Mouse (Mus musculus) ES-Bruce4 (cell line): ENCODE measurements around the gene Laptm5. TPM values are rescaled to one million over a fixed set of nuclear protein-coding genes. Genes with fewer than 3 reads are reported as not detected.

Experiments
- H3K27ac ChIP-seq: 2 replicates; pipeline ENCODE4 v1.5.1; 2012; ENCODE audit warnings: low read length, inconsistent platforms; ENCODE audit not compliant: insufficient read depth
- H3K27me3 ChIP-seq: 2 replicates; pipeline ENCODE4 v1.6.1; 2012; ENCODE audit warnings: mild to moderate bottlenecking, low read length, inconsistent platforms; ENCODE audit not compliant: control insufficient read depth, poor library complexity, insufficient read depth, severe bottlenecking
- H3K36me3 ChIP-seq: 2 replicates; pipeline ENCODE4 v1.6.1; 2012; ENCODE audit warnings: inconsistent platforms, mild to moderate bottlenecking, low read length, moderate library complexity; ENCODE audit not compliant: control insufficient read depth, poor library complexity, insufficient read depth, severe bottlenecking
- H3K4me1 ChIP-seq: one replicate; pipeline ENCODE4 v1.8.1; 2011; ENCODE audit warnings: low read length; ENCODE audit not compliant: control insufficient read depth, insufficient read depth
- H3K4me3 ChIP-seq: 2 replicates; pipeline ENCODE4 v1.5.1; 2011; ENCODE audit warnings: low read depth, mild to moderate bottlenecking, low read length
- H3K9ac ChIP-seq: 2 replicates; pipeline ENCODE4 v1.6.1; 2012; ENCODE audit warnings: low read depth, mild to moderate bottlenecking, inconsistent platforms; ENCODE audit not compliant: poor library complexity, severe bottlenecking
- H3K9me3 ChIP-seq: replicated peaks from 2 replicates; pipeline ENCODE4 v1.6.1; 2012; ENCODE audit warnings: mild to moderate bottlenecking, low read length, inconsistent platforms; ENCODE audit not compliant: control insufficient read depth, poor library complexity, insufficient read depth, severe bottlenecking
- CTCF ChIP-seq: IDR thresholded peaks from one replicate; pipeline ENCODE4 v1.8.1; 2011; ENCODE audit warnings: low read depth, low read length
- EP300 ChIP-seq: IDR thresholded peaks from 2 replicates; pipeline ENCODE4 v1.6.1; 2011; ENCODE audit warnings: low read depth, low read length; ENCODE audit not compliant: insufficient read depth
- POLR2A ChIP-seq: IDR thresholded peaks from one replicate; pipeline ENCODE4 v1.8.1; 2011; ENCODE audit warnings: low read length; ENCODE audit not compliant: insufficient read depth
- polyA plus RNA-seq: library from polyadenylated mRNA; stranded (reverse); fragments of >200 nt; gene quantifications from 2 replicates; pipeline ENCODE4 v1.2.4, GENCODE M21; 2011; ENCODE audit warnings: low read depth; ENCODE audit not compliant: missing spikeins, insufficient read depth, insufficient read length

Laptm5 gene
- polyA plus RNA-seq, 1 experiment, result 30.2 TPM

GRCm38 (mm10) chr4:130909167-130909874, 3.6 kb upstream of the Laptm5 start:
- Histone ChIP-seq H3K9ac (no peak overlapping the region), H3K4me1 (no peaks in the 10 kb centered on the region), H3K36me3 (no peaks in the 10 kb centered on the region), H3K4me3 (no peak overlapping the region), H3K9me3 (no peaks in the 10 kb centered on the region), H3K27ac (no peak overlapping the region), H3K27me3 (no peaks in the 10 kb centered on the region)
- no peak for TF ChIP-seq EP300
- no peak for TF ChIP-seq CTCF
- no peak for TF ChIP-seq POLR2A

GRCm38 (mm10) chr4:130910666-130911065, 2.3 kb upstream of the Laptm5 start:
- H3K4me1 ChIP-seq, result peaks cover 4% of the 10 kb centered on the region
- H3K9ac ChIP-seq, result 0 out of 2 replicates have a peak overlapping the region, but pooled peaks have one; percentile 8
- no peaks in the 10 kb centered on the region for H3K9me3 ChIP-seq
- H3K36me3 ChIP-seq, result no peaks in the 10 kb centered on the region
- no peak overlapping the region for H3K27ac ChIP-seq
- H3K4me3 ChIP-seq, result peak overlapping the region; percentile 3; the same call in 1 of the 2 replicates
- TF ChIP-seq EP300 (no peak), CTCF (no peak), POLR2A (no peak)
- no peaks in the 10 kb centered on the region for H3K27me3 ChIP-seq

GRCm38 (mm10) chr4:130912626-130913025, 299 bp upstream of the Laptm5 start:
- H3K4me3 ChIP-seq, result no peak overlapping the region
- no peaks in the 10 kb centered on the region for H3K36me3 ChIP-seq
- H3K9ac ChIP-seq, result 0 out of 2 replicates have a peak overlapping the region, but pooled peaks have one; percentile 52
- no peaks in the 10 kb centered on the region for H3K9me3 ChIP-seq
- peak overlapping the region; percentile 77 for H3K27ac ChIP-seq
- TF ChIP-seq EP300 (no peak), CTCF (no peak), POLR2A (no peak)
- no peaks in the 10 kb centered on the region for H3K27me3 ChIP-seq
- peaks cover 6% of the 10 kb centered on the region for H3K4me1 ChIP-seq

GRCm38 (mm10) chr4:130913511-130913910, 586 bp downstream of the Laptm5 start:
- Histone ChIP-seq H3K27ac (peak overlapping the region; percentile 75), H3K9ac (peak overlapping the region; percentile 52), H3K36me3 (no peaks in the 10 kb centered on the region), H3K4me3 (peak overlapping the region; percentile 56), H3K27me3 (no peaks in the 10 kb centered on the region), H3K9me3 (no peaks in the 10 kb centered on the region), H3K4me1 (peaks cover 6% of the 10 kb centered on the region)
- TF ChIP-seq CTCF (no peak), POLR2A (no peak), EP300 (no peak)

- TF ChIP-seq CTCF (no peak), POLR2A (no peak), EP300 (peak; percentile 72; the same call in 1 of the 2 replicates)
- Histone ChIP-seq H3K4me3 (peak overlapping the region; percentile 56), H3K9ac (peak overlapping the region; percentile 52), H3K4me1 (peaks cover 6% of the 10 kb centered on the region), H3K9me3 (no peaks in the 10 kb centered on the region), H3K27me3 (no peaks in the 10 kb centered on the region), H3K36me3 (no peaks in the 10 kb centered on the region), H3K27ac (peak overlapping the region; percentile 75)
Measured at GRCm38 (mm10) chr4:130914011-130914410, 1.1 kb downstream of the Laptm5 start.

GRCm38 (mm10) chr4:130914527-130914926, 1.6 kb downstream of the Laptm5 start:
- TF ChIP-seq EP300 (no peak), POLR2A (no peak), CTCF (no peak)
- peak overlapping the region; percentile 56; the same call in 1 of the 2 replicates for H3K4me3 ChIP-seq
- no peaks in the 10 kb centered on the region for H3K9me3 ChIP-seq
- H3K9ac ChIP-seq, result peak overlapping the region; percentile 52; the same call in 1 of the 2 replicates
- H3K27me3 ChIP-seq, result no peaks in the 10 kb centered on the region
- H3K4me1 ChIP-seq, result peaks cover 8% of the 10 kb centered on the region
- no peak overlapping the region for H3K27ac ChIP-seq
- H3K36me3 ChIP-seq, result no peaks in the 10 kb centered on the region
